Mouse (Mus musculus) megakaryocyte, embryonic 14.5 days (primary cell): Measurements from ENCODE around the gene Spata2l.

ENCODE experiments used
- FLI1 ChIP-seq: IDR thresholded peaks from 2 replicates; pipeline ENCODE4 v1.6.1; 2012; ENCODE audit warnings: low read length, inconsistent platforms, mixed read lengths
- GATA1 ChIP-seq: IDR thresholded peaks from 3 replicates; pipeline ENCODE4 v1.6.1; 2012; ENCODE audit warnings: mixed read lengths, low read length, inconsistent platforms, borderline replicate concordance

DNA sequence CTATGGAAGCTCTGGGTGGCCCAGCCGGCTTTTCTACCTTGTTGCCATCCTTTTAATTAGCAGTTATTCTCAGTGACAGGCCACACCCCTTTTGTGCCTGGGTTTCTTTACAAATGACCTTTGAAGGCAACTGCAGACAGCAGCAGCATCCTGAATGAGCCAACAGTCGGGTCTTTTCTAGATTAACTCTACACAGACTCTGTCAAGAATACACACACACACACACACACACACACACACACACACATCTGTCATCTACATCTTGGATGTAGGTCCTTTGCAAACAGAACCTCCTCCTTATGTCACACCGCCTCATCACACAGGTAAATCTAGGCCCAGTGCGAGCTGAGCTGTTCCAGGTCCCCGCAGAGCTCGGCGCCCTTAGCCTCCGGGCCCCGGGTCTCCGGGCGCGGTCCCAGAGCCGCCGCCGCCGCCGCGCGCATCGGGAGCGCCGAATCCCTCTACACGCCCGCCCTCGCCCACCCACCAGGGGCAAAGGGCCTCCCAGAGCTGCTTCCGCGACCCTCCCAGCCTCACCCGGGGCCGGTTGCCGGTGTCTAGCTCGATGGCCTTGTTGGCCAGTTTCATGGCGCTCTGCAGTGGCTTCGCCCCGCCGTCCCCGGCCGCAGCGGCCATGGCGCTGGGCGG, 17.5 kb upstream of the Spata2l start:
- TF ChIP-seq GATA1 = no peak
- no peak for TF ChIP-seq FLI1
